Mouse (Mus musculus): Measurements from ENCODE around the gene Lce3f.

DNA sequence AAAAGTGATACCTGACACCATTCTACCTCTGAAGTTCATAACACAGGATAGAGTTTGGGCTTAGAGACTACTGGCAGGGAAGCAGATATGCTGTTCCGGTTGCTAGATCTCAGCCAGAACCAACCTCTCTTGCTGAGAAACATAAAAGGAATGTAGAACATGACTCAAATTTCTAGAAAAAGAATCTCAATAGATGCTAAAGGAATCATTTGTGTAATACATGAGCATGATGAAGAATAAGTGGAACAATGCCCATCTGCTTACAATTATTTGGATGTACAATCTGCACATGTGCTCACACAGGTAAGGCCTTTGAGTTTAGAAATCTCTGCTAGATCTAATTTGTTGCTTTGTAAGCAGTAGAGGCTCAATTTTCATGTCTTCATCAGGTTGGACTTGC is 29.1 kb downstream of the Lce3f start:
- TF ChIP-seq CTCF (conservative IDR thresholded peaks at IDR 0.05; ENCODE audit: insufficient read depth, insufficient read length, low read depth, low read length) (no peak), POLR2A (IDR thresholded peaks at IDR 0.05; ENCODE audit: low read depth, low read length) (no peak)
